Mouse (Mus musculus): ENCODE data around the gene Vgll4. TPM values are rescaled to one million over a fixed set of nuclear protein-coding genes. Genes with fewer than 3 reads are reported as not detected.

Vgll4 gene
- total RNA-seq (2014; rRNA removed) = 24.3 and 31.0 TPM in 2 replicates
- polyA plus RNA-seq (2012; rRNA removed) = 32.1 and 44.5 TPM in 2 replicates

DNA sequence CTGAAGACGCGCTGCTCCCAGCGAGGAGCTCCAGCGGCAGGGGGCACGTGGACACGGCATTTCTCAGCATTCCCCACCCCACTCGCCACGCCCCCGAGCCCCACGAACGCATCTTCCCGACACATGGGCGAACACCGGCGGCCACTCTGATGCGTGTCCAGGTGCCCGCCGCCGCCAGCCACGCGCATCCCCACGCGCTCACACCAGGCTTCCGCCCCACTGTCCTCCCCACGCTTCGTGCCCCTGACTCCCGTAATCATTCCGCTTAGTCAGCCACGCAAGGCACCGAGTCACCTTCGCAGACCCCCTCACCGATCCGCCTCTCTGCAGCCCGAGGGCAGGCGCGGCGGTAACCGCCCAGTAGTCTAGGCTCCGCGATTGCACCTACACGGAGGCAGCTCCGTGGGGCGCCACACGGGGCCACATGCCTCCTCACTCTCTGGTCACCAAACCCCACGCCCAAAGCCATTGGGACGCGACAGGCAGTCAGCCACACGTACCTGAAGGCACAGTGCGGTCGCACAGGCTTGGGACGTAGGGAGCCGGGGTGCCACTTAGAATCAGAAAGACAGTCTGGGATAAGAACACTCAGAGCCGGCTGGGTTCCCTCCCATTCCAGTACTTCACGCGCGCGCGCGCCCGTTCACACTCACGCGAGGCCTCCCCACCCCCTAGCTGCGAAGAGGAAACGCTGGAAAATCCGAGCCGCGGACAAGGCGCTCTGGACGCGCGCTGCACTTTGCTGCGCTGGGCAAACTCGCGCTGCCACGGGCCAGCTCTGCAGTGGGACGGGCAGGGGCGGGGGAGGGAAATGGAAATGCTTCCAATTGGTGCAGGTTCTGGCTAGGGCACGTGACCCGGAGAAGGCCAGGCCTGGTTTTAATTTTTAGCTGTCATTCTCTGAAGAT lies at the start of gene Vgll4:
Gene Vgll4 (minus strand): TSS at position 782 of the 908 bp plus-strand sequence.
- WGBS = under 1% methylated on average over 79 of the region's 79 CpGs
- H3K27me3 ChIP-seq (ENCODE audit: control insufficient read depth, insufficient read depth, low read length) = no peaks in the 10 kb centered on the region
- peak within 1 kb of the TSS; percentile 85 for H3K9ac ChIP-seq (ENCODE audit: low read depth, low read length)
- peak; percentile 85 for DNase-seq (ENCODE audit: extremely low read depth, low read depth, low spot score)
- peak; percentile 74; the same call in 1 of the 2 replicates for TF ChIP-seq POLR2A (IDR thresholded peaks at IDR 0.05; ENCODE audit: extremely low read depth, insufficient read depth, low read length)
- TF ChIP-seq CTCF (IDR thresholded peaks at IDR 0.05; ENCODE audit: low read depth, low read length) = peak; percentile 28; the same call in 1 of the 2 replicates
- peaks cover 19% of the 10 kb centered on the region; the same call in 1 of the 2 replicates for H3K79me2 ChIP-seq (ENCODE audit: control insufficient read depth, insufficient read depth, low read length)
- peak within 1 kb of the TSS; percentile 76 for H3K27ac ChIP-seq (replicated peaks; ENCODE audit: insufficient read depth, low read depth, low read length)
- peak within 1 kb of the TSS; percentile 77 for H3K4me3 ChIP-seq (ENCODE audit: insufficient read depth, low read depth, low read length)
- no peaks in the 10 kb centered on the region for H3K36me3 ChIP-seq (ENCODE audit: control insufficient read depth, insufficient read depth, low read length)
- H3K4me1 ChIP-seq (ENCODE audit: control insufficient read depth, insufficient read depth, low read length) = peaks cover 10% of the 10 kb centered on the region; the same call in 1 of the 2 replicates

DNA sequence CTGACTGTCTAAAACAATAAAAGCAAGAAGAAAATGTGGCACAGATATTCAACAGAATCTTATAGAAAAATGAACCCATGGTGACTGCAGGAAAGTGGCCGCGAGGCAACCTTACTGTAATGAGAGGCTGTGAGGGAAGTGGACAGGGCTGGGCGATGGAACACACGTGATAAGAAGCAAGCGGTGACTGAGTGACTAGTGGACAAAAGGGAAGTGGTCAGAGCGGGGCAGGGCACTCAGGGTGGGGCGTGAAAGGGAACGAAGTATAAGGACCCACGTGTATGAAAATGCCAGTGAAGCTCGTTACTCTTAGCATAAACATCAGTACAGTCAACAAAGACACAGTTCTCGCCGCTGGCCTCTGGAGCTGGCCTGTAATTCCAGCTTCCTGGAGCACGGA lies 45.7 kb upstream of the Vgll4 start:
- H3K9ac ChIP-seq (ENCODE audit: low read depth, low read length) = no peak overlapping the region
- DNase-seq (ENCODE audit: extremely low read depth, low read depth, low spot score) = no peak
- 86% methylated on average over 13 of the region's 13 CpGs for WGBS

DNA sequence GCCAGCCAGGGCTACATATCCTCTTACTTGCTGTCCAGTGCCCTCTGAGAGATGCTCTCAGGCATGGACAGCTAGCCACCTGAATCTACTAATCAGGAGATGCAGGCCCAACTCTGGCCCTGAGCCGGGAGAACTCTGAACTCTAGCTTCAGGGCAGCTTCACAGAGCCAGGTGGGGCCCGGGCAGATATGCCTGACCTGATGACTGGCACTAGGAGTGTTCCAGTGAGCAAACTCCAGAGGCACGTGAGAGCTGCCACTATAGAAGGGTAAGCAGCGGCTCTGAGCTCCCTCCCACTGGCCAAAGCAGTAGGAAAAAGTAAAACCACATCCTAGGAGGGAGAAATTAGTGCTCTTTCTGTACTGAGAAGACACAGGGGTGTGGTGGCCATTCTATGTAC lies 43.8 kb upstream of the Vgll4 start:
- no peak overlapping the region for H3K27ac ChIP-seq (replicated peaks; ENCODE audit: insufficient read depth, low read depth, low read length)
- H3K4me1 ChIP-seq (ENCODE audit: control insufficient read depth, insufficient read depth, low read length) = no peaks in the 10 kb centered on the region
- peak; percentile 24 for DNase-seq (ENCODE audit: extremely low read depth, low read depth, low spot score)
- no peak overlapping the region for H3K9ac ChIP-seq (ENCODE audit: low read depth, low read length)
- no peaks in the 10 kb centered on the region for H3K79me2 ChIP-seq (ENCODE audit: control insufficient read depth, insufficient read depth, low read length)
- H3K27me3 ChIP-seq (ENCODE audit: control insufficient read depth, insufficient read depth, low read length) = no peaks in the 10 kb centered on the region
- peaks cover 1% of the 10 kb centered on the region; the same call in 1 of the 2 replicates for H3K36me3 ChIP-seq (ENCODE audit: control insufficient read depth, insufficient read depth, low read length)
- TF ChIP-seq CTCF (IDR thresholded peaks at IDR 0.05; ENCODE audit: low read depth, low read length) (no peak), POLR2A (IDR thresholded peaks at IDR 0.05; ENCODE audit: extremely low read depth, insufficient read depth, low read length) (no peak)
- no peak overlapping the region for H3K4me3 ChIP-seq (ENCODE audit: insufficient read depth, low read depth, low read length)
- WGBS = 57% methylated on average over 4 of the region's 4 CpGs

More for the DNA sequence above, 45.7 kb upstream of the Vgll4 start:
- no peaks in the 10 kb centered on the region for H3K4me1 ChIP-seq (ENCODE audit: control insufficient read depth, insufficient read depth, low read length)
- H3K79me2 ChIP-seq (ENCODE audit: control insufficient read depth, insufficient read depth, low read length) = no peaks in the 10 kb centered on the region
- H3K4me3 ChIP-seq (ENCODE audit: insufficient read depth, low read depth, low read length) = no peak overlapping the region
- H3K27me3 ChIP-seq (ENCODE audit: control insufficient read depth, insufficient read depth, low read length) = no peaks in the 10 kb centered on the region
- TF ChIP-seq POLR2A (IDR thresholded peaks at IDR 0.05; ENCODE audit: extremely low read depth, insufficient read depth, low read length) (no peak), CTCF (IDR thresholded peaks at IDR 0.05; ENCODE audit: low read depth, low read length) (no peak)
- H3K27ac ChIP-seq (replicated peaks; ENCODE audit: insufficient read depth, low read depth, low read length) = no peak overlapping the region
- H3K36me3 ChIP-seq (ENCODE audit: control insufficient read depth, insufficient read depth, low read length) = peaks cover 1% of the 10 kb centered on the region; the same call in 1 of the 2 replicates

DNA sequence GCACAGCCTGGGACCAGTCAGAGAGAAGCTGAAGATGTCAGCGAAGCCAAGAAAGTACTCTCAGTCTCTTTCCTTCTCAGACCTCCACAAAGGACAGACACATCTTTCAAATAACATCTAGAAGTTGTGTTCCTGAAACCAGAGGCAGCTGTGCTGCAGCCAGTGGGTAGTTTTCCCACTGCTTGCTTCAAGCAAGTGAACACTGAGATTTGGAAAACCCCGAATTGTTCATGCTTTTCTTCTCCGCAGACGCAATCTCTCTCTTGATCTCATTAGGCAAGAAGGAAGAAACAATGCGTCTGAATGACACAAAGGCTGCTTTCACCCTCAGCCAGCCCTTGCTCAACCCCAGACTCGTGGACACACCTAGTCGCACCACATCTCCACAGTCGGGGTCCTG lies 42.0 kb upstream of the Vgll4 start:
- Histone ChIP-seq H3K9ac (ENCODE audit: low read depth, low read length) (no peak overlapping the region), H3K27ac (replicated peaks; ENCODE audit: insufficient read depth, low read depth, low read length) (no peak overlapping the region), H3K36me3 (ENCODE audit: control insufficient read depth, insufficient read depth, low read length) (peaks cover 1% of the 10 kb centered on the region; the same call in 1 of the 2 replicates), H3K4me1 (ENCODE audit: control insufficient read depth, insufficient read depth, low read length) (no peaks in the 10 kb centered on the region), H3K4me3 (ENCODE audit: insufficient read depth, low read depth, low read length) (no peak overlapping the region), H3K27me3 (ENCODE audit: control insufficient read depth, insufficient read depth, low read length) (no peaks in the 10 kb centered on the region), H3K79me2 (ENCODE audit: control insufficient read depth, insufficient read depth, low read length) (no peaks in the 10 kb centered on the region)
- DNase-seq (ENCODE audit: extremely low read depth, low read depth, low spot score) = no peak
- TF ChIP-seq POLR2A (IDR thresholded peaks at IDR 0.05; ENCODE audit: extremely low read depth, insufficient read depth, low read length) (no peak), CTCF (IDR thresholded peaks at IDR 0.05; ENCODE audit: low read depth, low read length) (no peak)
- 86% methylated on average over 8 of the region's 8 CpGs for WGBS

DNA sequence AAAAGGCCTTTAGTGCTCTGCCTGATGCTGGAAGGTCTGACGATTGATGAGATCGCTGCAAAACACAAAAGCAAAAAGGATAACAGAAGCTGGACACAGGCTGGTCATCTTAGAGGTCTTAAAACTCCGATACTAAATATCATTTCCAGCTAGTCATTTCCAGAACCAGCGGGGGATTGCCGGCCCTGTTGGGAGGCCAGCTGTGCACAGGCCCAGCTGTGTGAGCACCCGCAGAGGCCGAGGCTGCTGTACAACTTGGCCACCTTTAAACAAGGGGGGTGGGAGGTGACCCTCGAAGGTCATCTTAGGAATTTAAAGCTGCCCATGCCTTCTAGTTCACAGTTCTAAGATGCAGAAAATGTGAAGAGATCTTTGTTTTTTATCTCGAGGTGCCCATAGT lies 41.0 kb upstream of the Vgll4 start:
- Histone ChIP-seq H3K79me2 (ENCODE audit: control insufficient read depth, insufficient read depth, low read length) (no peaks in the 10 kb centered on the region), H3K4me3 (ENCODE audit: insufficient read depth, low read depth, low read length) (no peak overlapping the region), H3K27me3 (ENCODE audit: control insufficient read depth, insufficient read depth, low read length) (no peaks in the 10 kb centered on the region), H3K36me3 (ENCODE audit: control insufficient read depth, insufficient read depth, low read length) (peaks cover 1% of the 10 kb centered on the region; the same call in 1 of the 2 replicates), H3K27ac (replicated peaks; ENCODE audit: insufficient read depth, low read depth, low read length) (no peak overlapping the region), H3K4me1 (ENCODE audit: control insufficient read depth, insufficient read depth, low read length) (no peaks in the 10 kb centered on the region), H3K9ac (ENCODE audit: low read depth, low read length) (no peak overlapping the region)
- DNase-seq (ENCODE audit: extremely low read depth, low read depth, low spot score) = no peak
- TF ChIP-seq POLR2A (IDR thresholded peaks at IDR 0.05; ENCODE audit: extremely low read depth, insufficient read depth, low read length) = no peak
- no peak for TF ChIP-seq CTCF (IDR thresholded peaks at IDR 0.05; ENCODE audit: low read depth, low read length)
- 93% methylated on average over 9 of the region's 9 CpGs for WGBS

All from liver, adult 2 months (tissue).